Mouse (Mus musculus): Measurements from ENCODE around the gene Insig2. TPM values are rescaled to one million over a fixed set of nuclear protein-coding genes. Genes with fewer than 3 reads are reported as not detected.
A peak's percentile ranks its signal among the peaks of the same experiment; 100 is the strongest.

Gene Insig2
- polyA plus RNA-seq, 1 experiment: 44.7 TPM

GRCm38 (mm10) chr1:121328193-121328555, 4.2 kb downstream of the Insig2 start:
- Histone ChIP-seq H3K4me1 (ENCODE audit: control insufficient read depth, insufficient read depth, low read length) (peaks cover 1% of the 10 kb centered on the region), H3K4me3 (ENCODE audit: insufficient read depth, low read length) (peak overlapping the region; percentile 79), H3K27ac (ENCODE audit: insufficient read depth, low read length) (peak overlapping the region; percentile 99)
- no peak for TF ChIP-seq POLR2A (IDR thresholded peaks at IDR 0.05; ENCODE audit: extremely low read depth, insufficient read depth, low read length)
- no peak for TF ChIP-seq CTCF (IDR thresholded peaks at IDR 0.05; ENCODE audit: extremely low read depth, insufficient read depth, low read length)

DNA sequence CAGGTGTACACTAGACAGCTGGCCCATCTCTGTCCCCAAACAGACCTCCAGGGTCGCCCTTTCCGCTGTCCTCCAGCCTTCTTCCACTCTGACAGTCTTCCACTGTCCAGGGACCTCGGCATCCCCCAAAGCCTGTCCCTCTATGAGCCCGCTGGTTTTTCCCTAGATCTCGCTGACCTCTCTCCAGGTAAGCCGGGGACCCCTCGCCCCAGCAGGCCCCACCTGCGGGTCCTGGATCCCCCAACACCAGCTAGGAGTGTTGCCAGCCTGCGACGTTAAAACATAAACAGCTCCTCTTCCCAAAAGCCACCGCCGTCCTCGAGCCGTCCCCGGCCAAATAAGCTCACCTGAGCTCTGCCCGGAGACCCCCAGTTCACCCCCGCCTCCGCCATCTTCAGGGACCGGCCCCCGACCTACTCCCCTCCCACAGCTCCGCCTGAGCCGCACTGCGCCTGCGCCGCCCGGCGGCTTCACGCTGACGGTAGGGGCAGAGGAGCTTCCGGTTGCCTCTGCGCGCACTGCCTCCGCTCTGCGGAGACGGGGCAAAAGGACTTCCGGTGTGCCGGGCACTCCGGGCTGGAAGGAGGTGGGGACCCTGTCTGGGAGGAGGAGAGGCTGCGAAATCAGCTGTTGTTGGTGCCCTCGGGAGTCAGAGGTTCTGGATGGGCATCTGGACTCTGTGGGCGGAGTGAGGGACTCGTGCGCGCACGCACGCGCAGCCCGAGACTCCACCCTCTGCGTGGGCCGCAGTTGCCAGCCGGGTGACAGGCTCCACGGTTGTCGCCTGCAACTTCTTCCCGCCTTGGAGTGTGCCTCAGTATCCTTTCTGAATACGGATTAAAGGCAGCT, 4.8 kb downstream of the Insig2 start:
- H3K27ac ChIP-seq (ENCODE audit: insufficient read depth, low read length): peak overlapping the region; percentile 99
- peak overlapping the region; percentile 79 for H3K4me3 ChIP-seq (ENCODE audit: insufficient read depth, low read length)
- H3K4me1 ChIP-seq (ENCODE audit: control insufficient read depth, insufficient read depth, low read length): peaks cover 1% of the 10 kb centered on the region
- TF ChIP-seq CTCF (IDR thresholded peaks at IDR 0.05; ENCODE audit: extremely low read depth, insufficient read depth, low read length): no peak
- peak; percentile 84 for TF ChIP-seq POLR2A (IDR thresholded peaks at IDR 0.05; ENCODE audit: extremely low read depth, insufficient read depth, low read length)

DNA sequence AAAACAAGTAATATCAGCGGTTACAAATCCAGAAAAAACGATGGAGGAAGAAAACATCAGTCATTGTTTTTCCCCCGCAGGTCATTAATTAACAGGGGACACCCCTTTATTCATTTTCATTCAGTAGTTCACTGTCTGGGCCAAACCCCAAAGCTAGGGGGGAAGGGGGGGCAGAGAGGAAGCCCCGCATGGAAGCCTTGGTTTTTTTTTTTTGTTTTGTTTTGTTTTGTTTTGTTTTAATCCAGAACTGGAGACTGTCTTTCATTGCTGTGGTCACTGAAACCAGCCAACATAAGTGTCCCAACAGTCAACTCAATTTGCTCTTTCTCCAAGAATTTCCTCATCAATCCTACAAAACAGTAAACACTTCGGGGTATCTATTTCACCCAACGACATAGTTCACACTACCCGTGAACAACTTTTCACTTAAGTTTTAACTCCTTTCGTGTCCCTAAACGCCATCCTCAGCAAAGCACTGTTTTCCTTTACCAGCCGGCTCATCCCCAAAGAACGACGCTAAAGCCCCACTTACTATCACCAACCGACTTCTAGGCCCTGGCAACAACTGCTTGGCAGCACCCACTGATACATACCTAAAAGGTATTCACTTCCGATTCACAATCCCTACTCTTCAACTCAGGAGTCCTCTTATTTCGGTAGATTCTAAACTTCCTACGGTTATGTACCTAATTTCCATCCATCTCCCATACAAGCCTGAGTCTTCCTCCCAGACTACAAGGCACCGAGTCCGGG, 5.6 kb downstream of the Insig2 start:
- TF ChIP-seq POLR2A (IDR thresholded peaks at IDR 0.05; ENCODE audit: extremely low read depth, insufficient read depth, low read length) (no peak), CTCF (IDR thresholded peaks at IDR 0.05; ENCODE audit: extremely low read depth, insufficient read depth, low read length) (no peak)
- H3K27ac ChIP-seq (ENCODE audit: insufficient read depth, low read length): no peak overlapping the region
- H3K4me3 ChIP-seq (ENCODE audit: insufficient read depth, low read length): peak overlapping the region; percentile 79
- peaks cover 1% of the 10 kb centered on the region for H3K4me1 ChIP-seq (ENCODE audit: control insufficient read depth, insufficient read depth, low read length)

DNA sequence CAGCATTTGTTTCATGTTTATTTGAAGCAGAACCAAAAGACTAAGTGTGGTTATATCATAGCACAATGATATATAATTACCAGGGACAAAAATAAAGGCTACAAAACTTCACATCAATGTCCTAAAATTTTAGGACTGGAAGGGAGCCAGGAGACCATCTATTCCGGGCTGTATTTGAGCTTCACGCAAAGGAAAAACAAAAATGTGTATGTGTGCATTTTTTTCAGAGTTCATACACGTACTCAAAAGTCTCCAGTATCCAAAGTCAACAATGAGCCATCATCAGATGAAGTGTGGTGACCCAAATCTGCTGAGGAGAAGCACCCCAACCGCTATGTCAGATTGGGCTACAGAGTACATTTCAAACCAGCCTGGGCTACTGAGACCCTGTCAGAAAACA, 8.9 kb downstream of the Insig2 start:
- TF ChIP-seq CTCF (IDR thresholded peaks at IDR 0.05; ENCODE audit: extremely low read depth, insufficient read depth, low read length) (no peak), POLR2A (IDR thresholded peaks at IDR 0.05; ENCODE audit: extremely low read depth, insufficient read depth, low read length) (no peak)
- Histone ChIP-seq H3K4me1 (ENCODE audit: control insufficient read depth, insufficient read depth, low read length) (peaks cover 3% of the 10 kb centered on the region), H3K4me3 (ENCODE audit: insufficient read depth, low read length) (no peak overlapping the region), H3K27ac (ENCODE audit: insufficient read depth, low read length) (no peak overlapping the region)

DNA sequence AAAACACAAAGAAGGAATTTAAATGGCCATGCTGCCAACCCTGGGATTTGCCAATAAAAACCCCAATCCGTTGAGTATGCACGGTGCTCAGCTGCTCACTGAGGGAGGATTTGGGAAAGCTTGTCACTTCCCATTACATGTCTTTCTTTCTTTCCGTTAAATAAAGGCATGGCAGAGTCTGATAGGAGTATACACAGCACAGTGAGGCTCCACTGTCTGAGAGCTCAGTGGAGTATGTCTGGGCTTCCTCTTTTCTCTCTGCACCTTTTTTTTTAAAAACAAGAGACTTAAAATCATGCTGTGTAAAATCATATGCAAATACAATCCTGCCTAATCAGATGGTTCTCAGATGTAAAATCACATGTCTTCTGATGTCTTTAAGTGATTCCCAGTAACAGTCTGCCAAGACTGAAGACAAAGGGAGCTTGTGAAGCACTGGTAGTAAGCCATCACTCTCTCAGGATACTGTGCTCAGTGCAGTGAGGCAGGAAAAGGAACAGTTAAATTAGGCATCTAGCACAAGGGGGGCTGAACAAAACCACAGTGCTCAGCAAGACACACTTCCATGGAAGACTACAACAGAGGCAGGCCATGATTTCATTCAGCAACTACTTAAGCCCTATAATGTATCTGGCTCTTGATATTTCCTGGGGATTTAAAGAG, 17.5 kb downstream of the Insig2 start:
- TF ChIP-seq CTCF (IDR thresholded peaks at IDR 0.05; ENCODE audit: extremely low read depth, insufficient read depth, low read length) (no peak), POLR2A (IDR thresholded peaks at IDR 0.05; ENCODE audit: extremely low read depth, insufficient read depth, low read length) (no peak)
- no peak overlapping the region for H3K27ac ChIP-seq (ENCODE audit: insufficient read depth, low read length)

DNA sequence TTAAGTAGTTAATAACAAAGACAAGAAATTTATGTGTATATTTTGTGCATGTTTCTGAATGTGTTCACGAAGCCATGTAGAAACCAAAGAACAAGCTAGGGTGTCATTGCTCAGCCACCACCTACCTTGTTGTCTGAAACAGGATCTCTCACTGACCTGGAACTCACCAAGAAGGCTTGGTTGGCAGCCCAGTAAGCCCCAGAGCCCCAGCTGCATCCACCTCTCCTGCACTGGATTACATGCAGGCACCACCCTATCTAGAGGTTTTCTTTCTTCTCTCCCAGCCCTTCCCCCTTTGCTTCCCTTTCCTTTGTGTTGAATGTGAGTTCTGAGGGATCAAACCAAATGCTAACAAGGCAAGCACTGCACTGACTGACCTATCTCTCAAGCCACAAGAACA, 19.2 kb downstream of the Insig2 start:
- Histone ChIP-seq H3K4me1 (ENCODE audit: control insufficient read depth, insufficient read depth, low read length) (peaks cover 6% of the 10 kb centered on the region; the same call in 1 of the 2 replicates), H3K27ac (ENCODE audit: insufficient read depth, low read length) (no peak overlapping the region), H3K4me3 (ENCODE audit: insufficient read depth, low read length) (no peak overlapping the region)
- TF ChIP-seq CTCF (IDR thresholded peaks at IDR 0.05; ENCODE audit: extremely low read depth, insufficient read depth, low read length): no peak
- no peak for TF ChIP-seq POLR2A (IDR thresholded peaks at IDR 0.05; ENCODE audit: extremely low read depth, insufficient read depth, low read length)

More for the DNA sequence above, 17.5 kb downstream of the Insig2 start:
- H3K4me3 ChIP-seq (ENCODE audit: insufficient read depth, low read length): no peak overlapping the region
- peaks cover 6% of the 10 kb centered on the region; the same call in 1 of the 2 replicates for H3K4me1 ChIP-seq (ENCODE audit: control insufficient read depth, insufficient read depth, low read length)

DNA sequence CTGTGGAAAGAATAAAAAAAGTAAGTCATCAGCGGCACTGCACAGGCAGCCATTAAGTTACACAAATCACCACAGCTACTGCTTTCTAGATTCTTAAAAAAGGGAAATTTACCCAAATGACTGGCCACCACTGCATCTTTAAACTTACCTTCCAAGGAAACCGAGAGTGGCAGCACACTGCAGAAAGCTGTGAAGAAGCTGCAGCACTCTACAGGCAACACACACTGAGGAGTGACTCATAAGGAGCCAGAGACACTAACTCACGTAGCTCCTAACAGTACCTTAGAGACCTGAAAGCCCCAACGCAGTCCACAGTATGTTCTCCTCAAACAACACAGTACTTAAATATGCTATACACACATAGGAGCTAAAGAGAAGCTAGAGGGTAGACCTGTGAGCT, 20.1 kb downstream of the Insig2 start:
- TF ChIP-seq CTCF (IDR thresholded peaks at IDR 0.05; ENCODE audit: extremely low read depth, insufficient read depth, low read length) (no peak), POLR2A (IDR thresholded peaks at IDR 0.05; ENCODE audit: extremely low read depth, insufficient read depth, low read length) (no peak)
- no peak overlapping the region for H3K27ac ChIP-seq (ENCODE audit: insufficient read depth, low read length)
- H3K4me1 ChIP-seq (ENCODE audit: control insufficient read depth, insufficient read depth, low read length): peaks cover 6% of the 10 kb centered on the region; the same call in 1 of the 2 replicates
- no peak overlapping the region for H3K4me3 ChIP-seq (ENCODE audit: insufficient read depth, low read length)

- H3K4me1 ChIP-seq (ENCODE audit: control insufficient read depth, insufficient read depth, low read length): no peaks in the 10 kb centered on the region
- TF ChIP-seq POLR2A (IDR thresholded peaks at IDR 0.05; ENCODE audit: extremely low read depth, insufficient read depth, low read length): no peak
- TF ChIP-seq CTCF (IDR thresholded peaks at IDR 0.05; ENCODE audit: extremely low read depth, insufficient read depth, low read length): no peak
- H3K27ac ChIP-seq (ENCODE audit: insufficient read depth, low read length): no peak overlapping the region
- no peak overlapping the region for H3K4me3 ChIP-seq (ENCODE audit: insufficient read depth, low read length)
Measured at GRCm38 (mm10) chr1:121296717-121297255, 35.6 kb downstream of the Insig2 start.

- TF ChIP-seq CTCF (IDR thresholded peaks at IDR 0.05; ENCODE audit: extremely low read depth, insufficient read depth, low read length) (no peak), POLR2A (IDR thresholded peaks at IDR 0.05; ENCODE audit: extremely low read depth, insufficient read depth, low read length) (no peak)
- Histone ChIP-seq H3K4me1 (ENCODE audit: control insufficient read depth, insufficient read depth, low read length) (peaks cover 4% of the 10 kb centered on the region; the same call in 1 of the 2 replicates), H3K4me3 (ENCODE audit: insufficient read depth, low read length) (no peak overlapping the region), H3K27ac (ENCODE audit: insufficient read depth, low read length) (no peak overlapping the region)
Measured at GRCm38 (mm10) chr1:121293571-121293970, 38.8 kb downstream of the Insig2 start.
